Mouse (Mus musculus) liver, adult (tissue): ENCODE results near the gene 2210011C24Rik.

ENCODE experiments used
- GATA4 ChIP-seq: IDR thresholded peaks from 2 replicates; pipeline ENCODE4 v1.6.1; 2014; ENCODE audit warnings: mild to moderate bottlenecking, low read length; ENCODE audit not compliant: insufficient replicate concordance

Gene 2210011C24Rik

GRCm38 (mm10) chr8:84002957-84003611 is 8.9 kb downstream of the 2210011C24Rik start:
- TF ChIP-seq GATA4 = no peak

DNA sequence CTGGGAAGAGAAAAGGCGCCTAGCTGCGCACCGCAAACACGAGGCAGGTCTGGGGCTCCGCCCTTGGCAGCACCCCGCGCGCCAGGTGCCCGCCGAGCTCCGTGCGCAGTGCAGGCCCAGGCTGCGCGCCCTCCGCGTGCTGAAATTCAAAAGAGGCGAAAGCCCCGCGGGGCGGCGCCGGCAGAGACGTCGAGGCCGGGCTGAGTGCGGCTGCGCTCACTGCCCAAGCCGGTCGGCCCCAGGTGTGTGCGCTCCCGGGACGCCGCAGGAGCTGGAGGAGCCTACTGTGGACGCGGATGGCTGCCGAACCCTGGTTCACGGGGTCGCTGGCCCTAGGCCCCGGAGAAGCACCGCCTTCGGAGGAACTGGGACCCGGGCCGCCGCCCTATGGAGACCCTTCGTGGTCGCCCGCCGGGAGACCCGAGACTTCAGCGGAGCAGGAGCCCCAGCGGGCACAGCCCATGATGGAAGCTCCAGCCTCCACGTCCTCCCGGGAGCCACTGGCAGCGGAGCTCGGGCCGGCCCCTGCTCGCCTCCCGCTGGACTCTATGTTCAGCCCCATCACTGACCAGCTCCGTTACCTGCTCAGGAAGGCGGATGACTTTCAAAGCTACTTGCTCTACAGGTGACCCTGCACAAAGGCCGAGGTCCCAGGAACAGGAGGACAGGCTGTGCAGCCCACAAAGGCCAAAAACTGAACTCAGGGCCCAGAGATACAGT is 10.5 kb downstream of the 2210011C24Rik start, which contains the start of gene 1700067K01Rik:
Gene 1700067K01Rik, plus strand, starts transcription at position 222 of the 720 bp plus-strand sequence.
- no peak for TF ChIP-seq GATA4

- no peak for TF ChIP-seq GATA4
Measured at GRCm38 (mm10) chr8:83999825-84000224, 12.1 kb downstream of the 2210011C24Rik start.

DNA sequence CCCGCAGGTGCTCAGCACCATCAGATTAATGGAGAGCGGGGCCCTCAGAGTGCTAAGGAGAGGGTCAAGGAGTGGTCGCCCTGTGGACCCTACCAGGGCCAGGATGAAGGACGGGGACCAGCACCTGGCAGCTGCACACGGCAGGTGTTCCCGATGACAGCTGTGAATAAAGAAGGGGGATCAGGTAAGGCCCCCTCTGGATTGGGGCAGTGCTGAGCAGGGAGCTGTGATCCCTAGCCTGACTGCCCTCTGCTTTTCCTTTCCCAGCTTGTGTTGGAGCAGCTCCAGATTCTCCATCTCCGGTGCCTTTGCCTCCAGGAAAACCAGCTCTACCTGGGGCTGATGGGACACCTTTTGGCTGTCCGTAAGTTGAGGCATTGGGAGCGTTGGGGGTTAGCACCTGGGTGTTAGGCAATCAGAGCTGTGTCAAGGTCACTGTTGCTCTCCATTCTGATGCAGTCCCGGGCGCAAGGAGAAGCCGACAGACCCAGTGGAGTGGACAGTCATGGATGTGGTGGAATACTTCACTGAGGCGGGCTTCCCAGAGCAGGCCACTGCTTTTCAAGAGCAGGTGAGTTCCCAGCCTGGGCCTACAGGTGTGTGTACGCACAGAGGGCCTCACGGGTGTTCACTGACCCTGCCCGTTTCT is 12.8 kb downstream of the 2210011C24Rik start:
- no peak for TF ChIP-seq GATA4

GRCm38 (mm10) chr8:83998231-83999056 is 13.5 kb downstream of the 2210011C24Rik start:
- no peak for TF ChIP-seq GATA4

DNA sequence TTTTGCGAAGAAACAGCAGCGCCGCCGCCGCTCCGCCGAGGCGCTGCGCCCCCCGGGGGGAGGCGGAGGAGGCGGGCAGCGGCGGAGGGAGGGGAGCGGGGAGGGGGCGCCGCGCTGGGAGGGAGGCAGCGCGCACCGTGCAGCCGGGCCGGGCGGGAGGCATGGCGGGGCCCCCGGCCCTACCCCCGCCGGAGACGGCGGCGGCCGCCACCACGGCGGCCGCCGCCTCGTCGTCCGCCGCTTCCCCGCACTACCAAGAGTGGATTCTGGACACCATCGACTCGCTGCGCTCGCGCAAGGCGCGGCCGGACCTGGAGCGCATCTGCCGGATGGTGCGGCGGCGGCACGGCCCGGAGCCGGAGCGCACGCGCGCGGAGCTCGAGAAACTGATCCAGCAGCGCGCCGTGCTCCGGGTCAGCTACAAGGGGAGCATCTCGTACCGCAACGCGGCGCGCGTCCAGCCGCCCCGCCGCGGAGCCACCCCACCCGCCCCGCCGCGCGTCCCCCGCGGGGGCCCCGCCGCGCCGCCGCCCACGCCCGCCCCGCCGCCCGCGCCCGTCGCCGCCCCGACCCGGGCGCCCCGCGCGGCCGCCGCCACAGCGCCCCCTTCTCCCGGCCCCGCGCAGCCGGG is 14.3 kb downstream of the 2210011C24Rik start, which contains the start of gene Samd1:
Gene Samd1, plus strand, starts transcription at position 162 of the 631 bp plus-strand sequence.
- TF ChIP-seq GATA4 = no peak

DNA sequence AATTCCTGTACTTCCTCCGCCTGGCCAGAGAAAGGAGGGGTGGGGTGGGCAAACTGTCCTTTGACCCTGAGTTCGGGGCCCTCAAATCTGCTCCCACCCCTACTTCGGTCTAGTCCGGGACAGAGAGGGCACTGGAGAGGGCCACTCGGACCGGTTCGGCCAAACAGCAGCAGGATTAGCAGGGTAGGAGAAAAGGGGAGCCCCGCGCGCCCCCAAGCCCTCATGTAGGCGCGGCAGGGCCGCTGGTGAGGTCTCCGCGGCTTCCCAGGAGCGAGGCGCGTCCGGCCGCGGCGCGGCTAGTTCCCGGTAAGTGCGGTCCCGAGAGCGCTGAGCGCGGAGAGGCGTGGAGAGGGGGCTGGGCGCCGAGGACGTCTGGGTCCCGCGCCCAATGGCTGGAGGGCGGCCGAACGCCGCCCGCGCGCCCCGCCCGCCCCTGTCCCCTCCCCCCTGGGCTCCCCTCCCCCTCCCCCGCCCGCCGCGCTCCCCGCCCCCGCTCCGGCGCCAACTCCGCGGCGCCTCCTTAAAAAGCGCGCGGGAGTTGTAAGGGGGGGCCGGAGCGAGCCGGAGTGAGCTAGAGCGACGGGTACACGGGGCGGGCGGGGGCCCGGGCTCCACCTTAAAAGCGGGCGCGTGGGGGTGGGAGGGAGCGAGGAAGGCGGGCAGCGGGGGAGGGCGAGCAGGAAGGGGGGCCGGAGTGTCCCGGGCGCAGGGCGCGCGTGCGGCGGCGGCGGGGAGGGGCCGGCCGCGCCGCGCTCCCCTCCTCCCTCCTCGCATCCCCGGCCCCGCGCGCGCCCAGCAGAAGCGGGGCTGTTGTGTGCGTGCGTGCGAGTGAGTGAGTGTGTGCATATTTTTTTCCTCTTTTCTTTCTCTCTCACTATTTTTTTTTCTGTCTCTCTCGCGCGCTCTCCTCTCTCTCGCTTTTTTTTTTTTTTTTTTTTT is 15.1 kb downstream of the 2210011C24Rik start:
- TF ChIP-seq GATA4 = no peak

GRCm38 (mm10) chr8:83995973-83996372 is 16.0 kb downstream of the 2210011C24Rik start:
- TF ChIP-seq GATA4 = no peak

- TF ChIP-seq GATA4 = no peak
Measured at GRCm38 (mm10) chr8:83994030-83994429, 17.9 kb downstream of the 2210011C24Rik start.

GRCm38 (mm10) chr8:83992488-83992887 is 19.5 kb downstream of the 2210011C24Rik start:
- no peak for TF ChIP-seq GATA4

- TF ChIP-seq GATA4 = no peak
Measured at GRCm38 (mm10) chr8:83990170-83990569, 21.8 kb downstream of the 2210011C24Rik start.

- TF ChIP-seq GATA4 = no peak
Measured at GRCm38 (mm10) chr8:83989243-83989642, 22.7 kb downstream of the 2210011C24Rik start.

DNA sequence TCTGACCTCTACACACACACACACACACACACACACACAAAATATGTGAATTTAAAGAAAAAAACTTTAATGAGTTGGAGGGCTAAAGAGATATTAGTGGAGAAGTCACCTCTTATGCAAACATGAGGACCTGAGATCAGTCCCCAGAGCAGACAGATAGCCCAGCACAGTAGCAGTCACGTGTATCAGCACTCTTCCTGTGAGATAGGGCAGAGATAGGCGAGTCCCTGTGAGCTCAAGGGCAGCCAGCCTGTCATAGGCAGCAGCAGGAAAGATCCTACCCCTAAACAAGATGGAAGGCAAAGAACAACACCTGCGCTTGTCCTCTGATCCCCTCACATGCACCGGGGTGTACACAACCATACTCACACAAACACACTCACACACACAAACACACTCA is 29.5 kb downstream of the 2210011C24Rik start:
- TF ChIP-seq GATA4 = no peak
